Mouse (Mus musculus) liver, embryonic 15.5 days (tissue): ENCODE data around the gene Ewsr1. TPM values are rescaled to one million over a fixed set of nuclear protein-coding genes. Genes with fewer than 3 reads are reported as not detected.

Experiments
- ATAC-seq: fragments of 200-750 bp; cut with Nextera tagmentation; 2 replicates; pipeline ENCODE4 v1.8.0; 2017; ENCODE audit warnings: moderate number of reproducible peaks, mild to moderate bottlenecking, moderate library complexity; ENCODE audit not compliant: insufficient read depth
- H3K27ac ChIP-seq: fragments of 300-500 bp; sonication (generic); replicated peaks from 2 replicates; pipeline ENCODE4 v1.5.1; 2015; ENCODE audit warnings: mild to moderate bottlenecking, inconsistent platforms
- H3K27me3 ChIP-seq: fragments of 300-500 bp; sonication (generic); 2 replicates; pipeline ENCODE4 v1.6.1; 2015; ENCODE audit warnings: mild to moderate bottlenecking, inconsistent platforms
- H3K36me3 ChIP-seq: fragments of 300-500 bp; sonication (generic); replicated peaks from 2 replicates; pipeline ENCODE4 v1.6.1; 2015; ENCODE audit warnings: moderate library complexity, mild to moderate bottlenecking, inconsistent platforms
- H3K4me1 ChIP-seq: fragments of 300-500 bp; sonication (generic); replicated peaks from 2 replicates; pipeline ENCODE4 v1.6.1; 2015; ENCODE audit warnings: inconsistent platforms
- H3K4me2 ChIP-seq: fragments of 300-500 bp; sonication (generic); 2 replicates; pipeline ENCODE4 v1.6.1; 2015; ENCODE audit warnings: moderate library complexity, mild to moderate bottlenecking, inconsistent platforms
- H3K4me3 ChIP-seq: fragments of 300-500 bp; sonication (generic); replicated peaks from 2 replicates; pipeline ENCODE4 v1.5.1; 2015; ENCODE audit warnings: mild to moderate bottlenecking, inconsistent platforms
- H3K9ac ChIP-seq: fragments of 300-500 bp; sonication (generic); 2 replicates; pipeline ENCODE4 v1.6.1; 2015; ENCODE audit warnings: moderate library complexity, mild to moderate bottlenecking, inconsistent platforms
- H3K9me3 ChIP-seq: fragments of 300-500 bp; sonication (generic); replicated peaks from 2 replicates; pipeline ENCODE4 v1.6.1; 2016; ENCODE audit warnings: inconsistent platforms
- WGBS: fragments of 180-500 bp; shearing (Covaris S2); methylation state at CpG from one replicate; pipeline ENCODE4 v1.1.7; 2015; ENCODE audit warnings: mixed read lengths; ENCODE audit not compliant: insufficient replicate concordance; 5-methylcytosine and 5-hydroxymethylcytosine counted together
- polyA plus RNA-seq: library from polyadenylated mRNA; unstranded; fragments of >200 nt; fragmentation: Nextera tagmentation; extraction: Ambion mirVana; gene quantifications from 2 replicates; pipeline ENCODE4 v1.2.1, GENCODE M21; 2015

Ewsr1 gene
- 255 and 279 TPM in 2 replicates for polyA plus RNA-seq

GRCm38 (mm10) chr11:5098736-5099542 is at the start of gene Ewsr1, which contains the start of gene Rhbdd3:
Ewsr1 (minus strand) TSS chr11:5099266.
Rhbdd3 (plus strand) TSS chr11:5098926.
- peak within 1 kb of the TSS; percentile 97 for H3K4me3 ChIP-seq
- peaks cover 69% of the 10 kb centered on the region for H3K4me1 ChIP-seq
- peak within 1 kb of the TSS; percentile 93 for H3K4me2 ChIP-seq
- peak; percentile 86 for ATAC-seq
- peak within 1 kb of the TSS; percentile 98 for H3K9ac ChIP-seq
- no peaks in the 10 kb centered on the region for H3K9me3 ChIP-seq
- peak within 1 kb of the TSS; percentile 88 for H3K27ac ChIP-seq
- peaks cover 18% of the 10 kb centered on the region for H3K36me3 ChIP-seq
- WGBS, result under 1% methylated on average over 91 of the region's 92 CpGs
- no peaks in the 10 kb centered on the region for H3K27me3 ChIP-seq

GRCm38 (mm10) chr11:5145600-5145999 is 46.5 kb upstream of the Ewsr1 start:
- H3K4me3 ChIP-seq, result no peak overlapping the region
- H3K36me3 ChIP-seq, result no peaks in the 10 kb centered on the region
- no peak overlapping the region for H3K9ac ChIP-seq
- H3K9me3 ChIP-seq, result no peaks in the 10 kb centered on the region
- ATAC-seq, result no peak
- WGBS, result 67% methylated on average over 3 of the region's 3 CpGs
- H3K27me3 ChIP-seq, result peaks cover 17% of the 10 kb centered on the region
- no peak overlapping the region for H3K27ac ChIP-seq
- H3K4me1 ChIP-seq, result peaks cover 28% of the 10 kb centered on the region
- H3K4me2 ChIP-seq, result no peak overlapping the region

- 72% methylated on average over 2 of the region's 2 CpGs for WGBS
- no peak for ATAC-seq
- no peak overlapping the region for H3K4me2 ChIP-seq
- H3K4me1 ChIP-seq, result peaks cover 25% of the 10 kb centered on the region
- no peaks in the 10 kb centered on the region for H3K9me3 ChIP-seq
- no peak overlapping the region for H3K9ac ChIP-seq
- H3K36me3 ChIP-seq, result no peaks in the 10 kb centered on the region
- no peak overlapping the region for H3K27ac ChIP-seq
- H3K27me3 ChIP-seq, result no peaks in the 10 kb centered on the region
- no peak overlapping the region for H3K4me3 ChIP-seq
These were observed 42.9 kb upstream of the Ewsr1 start for GRCm38 (mm10) chr11:5141965-5142364.

GRCm38 (mm10) chr11:5141252-5141651 is 42.2 kb upstream of the Ewsr1 start:
- WGBS, result 62% methylated on average over 5 of the region's 5 CpGs
- Histone ChIP-seq H3K36me3 (no peaks in the 10 kb centered on the region), H3K4me3 (no peak overlapping the region), H3K4me1 (peaks cover 25% of the 10 kb centered on the region), H3K27me3 (no peaks in the 10 kb centered on the region), H3K4me2 (no peak overlapping the region), H3K27ac (no peak overlapping the region), H3K9me3 (no peaks in the 10 kb centered on the region), H3K9ac (no peak overlapping the region)
- no peak for ATAC-seq

- Histone ChIP-seq H3K9me3 (no peaks in the 10 kb centered on the region), H3K36me3 (no peaks in the 10 kb centered on the region), H3K9ac (no peak overlapping the region), H3K4me2 (no peak overlapping the region), H3K4me3 (no peak overlapping the region), H3K27ac (no peak overlapping the region), H3K4me1 (peaks cover 25% of the 10 kb centered on the region), H3K27me3 (no peaks in the 10 kb centered on the region)
- ATAC-seq, result 0 out of 2 replicates have a peak, but pooled peaks have one; percentile 29
- WGBS, result 42% methylated on average over 8 of the region's 8 CpGs
These were observed 41.6 kb upstream of the Ewsr1 start for GRCm38 (mm10) chr11:5140619-5141018.

GRCm38 (mm10) chr11:5139372-5139771 is 40.3 kb upstream of the Ewsr1 start:
- Histone ChIP-seq H3K27me3 (no peaks in the 10 kb centered on the region), H3K4me3 (no peak overlapping the region), H3K36me3 (no peaks in the 10 kb centered on the region), H3K9me3 (no peaks in the 10 kb centered on the region), H3K4me2 (peak overlapping the region; percentile 17; the same call in 1 of the 2 replicates), H3K4me1 (peaks cover 25% of the 10 kb centered on the region), H3K27ac (no peak overlapping the region), H3K9ac (no peak overlapping the region)
- peak; percentile 57 for ATAC-seq
- 69% methylated on average over 9 of the region's 9 CpGs for WGBS

GRCm38 (mm10) chr11:5138642-5139041 is 39.6 kb upstream of the Ewsr1 start:
- Histone ChIP-seq H3K36me3 (no peaks in the 10 kb centered on the region), H3K4me1 (peaks cover 25% of the 10 kb centered on the region), H3K9me3 (no peaks in the 10 kb centered on the region), H3K9ac (no peak overlapping the region), H3K4me2 (no peak overlapping the region), H3K4me3 (no peak overlapping the region), H3K27ac (no peak overlapping the region), H3K27me3 (no peaks in the 10 kb centered on the region)
- 57% methylated on average over 2 of the region's 2 CpGs for WGBS
- ATAC-seq, result no peak

GRCm38 (mm10) chr11:5135914-5136313 is 36.8 kb upstream of the Ewsr1 start:
- no peak overlapping the region for H3K4me2 ChIP-seq
- H3K4me1 ChIP-seq, result peaks cover 19% of the 10 kb centered on the region
- H3K9me3 ChIP-seq, result no peaks in the 10 kb centered on the region
- H3K36me3 ChIP-seq, result no peaks in the 10 kb centered on the region
- no peak overlapping the region for H3K4me3 ChIP-seq
- H3K27ac ChIP-seq, result no peak overlapping the region
- WGBS, result 70% methylated on average over 11 of the region's 11 CpGs
- no peak overlapping the region for H3K9ac ChIP-seq
- ATAC-seq, result no peak
- H3K27me3 ChIP-seq, result no peaks in the 10 kb centered on the region

GRCm38 (mm10) chr11:5132751-5133150 is 33.7 kb upstream of the Ewsr1 start:
- H3K4me1 ChIP-seq, result no peaks in the 10 kb centered on the region
- no peaks in the 10 kb centered on the region for H3K36me3 ChIP-seq
- no peak overlapping the region for H3K9ac ChIP-seq
- ATAC-seq, result no peak
- H3K4me3 ChIP-seq, result no peak overlapping the region
- no peaks in the 10 kb centered on the region for H3K27me3 ChIP-seq
- WGBS, result 52% methylated on average over 4 of the region's 4 CpGs
- no peak overlapping the region for H3K27ac ChIP-seq
- H3K9me3 ChIP-seq, result no peaks in the 10 kb centered on the region
- H3K4me2 ChIP-seq, result no peak overlapping the region

- Histone ChIP-seq H3K9ac (no peak overlapping the region), H3K27me3 (no peaks in the 10 kb centered on the region), H3K4me2 (no peak overlapping the region), H3K27ac (no peak overlapping the region), H3K9me3 (no peaks in the 10 kb centered on the region), H3K4me1 (no peaks in the 10 kb centered on the region), H3K36me3 (no peaks in the 10 kb centered on the region), H3K4me3 (no peak overlapping the region)
- no peak for ATAC-seq
- WGBS, result 67% methylated on average over 4 of the region's 4 CpGs
These were observed 31.1 kb upstream of the Ewsr1 start for GRCm38 (mm10) chr11:5130111-5130665.

GRCm38 (mm10) chr11:5129035-5129480 is 30.0 kb upstream of the Ewsr1 start:
- H3K9ac ChIP-seq, result no peak overlapping the region
- ATAC-seq, result no peak
- H3K36me3 ChIP-seq, result no peaks in the 10 kb centered on the region
- H3K4me3 ChIP-seq, result no peak overlapping the region
- H3K9me3 ChIP-seq, result no peaks in the 10 kb centered on the region
- WGBS, result 75% methylated on average over 5 of the region's 5 CpGs
- no peaks in the 10 kb centered on the region for H3K27me3 ChIP-seq
- no peaks in the 10 kb centered on the region for H3K4me1 ChIP-seq
- H3K4me2 ChIP-seq, result no peak overlapping the region
- H3K27ac ChIP-seq, result no peak overlapping the region
